Mouse (Mus musculus): Measurements from ENCODE around the gene Dpy19l1.

DNA sequence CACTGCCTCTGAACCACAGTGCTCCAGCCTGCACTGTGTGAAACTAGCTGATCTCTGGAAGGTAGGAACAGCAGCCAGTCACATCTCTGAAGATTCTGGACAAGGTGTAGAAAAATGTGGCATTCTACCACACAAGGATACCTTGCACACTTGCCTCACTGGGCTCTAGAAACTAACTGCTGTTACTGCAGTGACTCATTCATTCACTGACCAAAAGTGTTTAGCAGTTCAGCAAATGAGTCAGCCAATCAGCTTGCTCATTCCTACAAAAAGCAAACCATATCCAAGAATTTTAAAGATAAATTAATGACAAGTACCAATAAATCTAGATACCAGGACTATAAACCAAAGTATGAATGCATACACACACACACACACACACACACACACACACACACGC lies 77.3 kb downstream of the Dpy19l1 start:
- no peak for TF ChIP-seq POLR2A (IDR thresholded peaks at IDR 0.05; ENCODE audit: borderline replicate concordance, extremely low read depth, low read depth, low read length)
- TF ChIP-seq CTCF (IDR thresholded peaks at IDR 0.05; ENCODE audit: insufficient read depth, low read length), result no peak
